Mouse (Mus musculus): ENCODE measurements at regions not wholly inside any gene's neighbourhood (a gene's known extent, or its start where the extent isn't known, plus 50 kb on each side); places are given as distances from the start of the nearest gene placed in this dataset.
"Not testable (repeated sequence)": the region's sequence is repeated elsewhere in the genome, so short reads cannot be mapped to it uniquely, and the experiment has no call there.

DNA sequence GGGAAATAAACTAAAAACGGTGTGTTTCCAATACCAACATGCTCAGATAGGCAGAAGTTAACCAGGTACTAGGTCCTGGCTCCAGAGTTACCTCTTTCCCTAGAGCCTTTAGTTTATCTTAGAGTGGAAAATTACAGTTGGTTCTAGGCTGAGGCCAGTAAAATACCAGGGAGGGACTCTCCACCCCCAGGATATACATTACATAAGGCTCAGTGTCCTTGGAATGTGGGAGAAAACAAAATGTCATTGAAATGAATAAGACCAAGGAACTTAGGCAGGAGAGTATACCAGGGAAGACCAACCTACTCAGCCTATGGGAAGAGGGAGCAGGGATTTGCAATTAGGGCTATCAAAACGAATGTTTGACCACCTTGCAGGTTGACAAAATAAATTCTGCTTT is 139.4 kb downstream of the Akr1d1 start:
- H3K4me1 ChIP-seq (ENCODE audit: control insufficient read depth, insufficient read depth, insufficient read length, low read length): no peaks in the 10 kb centered on the region
- no peak for TF ChIP-seq POLR2A (IDR thresholded peaks at IDR 0.05; ENCODE audit: low read depth, low read length)
- TF ChIP-seq CTCF (IDR thresholded peaks at IDR 0.05; ENCODE audit: extremely low read depth, insufficient read length, insufficient replicate concordance, low read depth, low read length): no peak
- 76% methylated on average over 2 of the region's 2 CpGs for WGBS
- H3K4me3 ChIP-seq (ENCODE audit: low read depth, low read length): no peak overlapping the region
- no peaks in the 10 kb centered on the region for H3K27me3 ChIP-seq (ENCODE audit: control insufficient read depth, insufficient read depth, low read length)
- no peaks in the 10 kb centered on the region for H3K36me3 ChIP-seq (ENCODE audit: control insufficient read depth, insufficient read depth, low read length)
- H3K27ac ChIP-seq (ENCODE audit: insufficient read depth, low read depth, low read length): no peak overlapping the region

DNA sequence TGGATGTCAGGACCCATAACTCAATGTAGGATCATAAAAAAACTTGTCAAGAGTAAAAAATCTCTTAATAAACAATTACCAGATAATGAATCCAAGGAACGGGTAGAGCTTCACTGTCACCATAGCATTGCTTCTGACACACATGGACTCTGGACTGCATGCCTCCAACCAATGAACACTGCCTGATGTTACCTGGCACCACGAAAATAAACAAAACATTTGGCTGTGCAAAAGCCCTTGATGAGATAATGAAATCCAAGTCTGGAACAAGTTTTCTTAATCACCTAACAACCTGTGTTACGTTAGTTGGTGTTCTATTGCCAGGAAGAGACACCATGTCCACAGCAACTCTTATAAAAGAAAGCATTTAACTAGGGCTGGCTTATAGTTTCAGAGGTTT is 140.7 kb downstream of the Akr1d1 start:
- H3K4me3 ChIP-seq (ENCODE audit: low read depth, low read length): no peak overlapping the region
- no peak for TF ChIP-seq POLR2A (IDR thresholded peaks at IDR 0.05; ENCODE audit: low read depth, low read length)
- no peak for TF ChIP-seq CTCF (IDR thresholded peaks at IDR 0.05; ENCODE audit: extremely low read depth, insufficient read length, insufficient replicate concordance, low read depth, low read length)
- no peaks in the 10 kb centered on the region for H3K36me3 ChIP-seq (ENCODE audit: control insufficient read depth, insufficient read depth, low read length)
- H3K27ac ChIP-seq (ENCODE audit: insufficient read depth, low read depth, low read length): no peak overlapping the region; the same call in 1 of the 2 replicates
- no peaks in the 10 kb centered on the region for H3K4me1 ChIP-seq (ENCODE audit: control insufficient read depth, insufficient read depth, insufficient read length, low read length)
- 44% methylated on average over 3 of the region's 3 CpGs for WGBS
- no peaks in the 10 kb centered on the region for H3K27me3 ChIP-seq (ENCODE audit: control insufficient read depth, insufficient read depth, low read length)

- Histone ChIP-seq H3K36me3 (ENCODE audit: control insufficient read depth, insufficient read depth, low read length) (no peaks in the 10 kb centered on the region), H3K27me3 (ENCODE audit: control insufficient read depth, insufficient read depth, low read length) (no peaks in the 10 kb centered on the region), H3K4me1 (ENCODE audit: control insufficient read depth, insufficient read depth, insufficient read length, low read length) (peaks cover 3% of the 10 kb centered on the region; the same call in 1 of the 2 replicates), H3K27ac (ENCODE audit: insufficient read depth, low read depth, low read length) (no peak overlapping the region; the same call in 1 of the 2 replicates), H3K4me3 (ENCODE audit: low read depth, low read length) (no peak overlapping the region)
- 20% methylated on average over 3 of the region's 3 CpGs for WGBS
- TF ChIP-seq POLR2A (IDR thresholded peaks at IDR 0.05; ENCODE audit: low read depth, low read length): no peak
- no peak for TF ChIP-seq CTCF (IDR thresholded peaks at IDR 0.05; ENCODE audit: extremely low read depth, insufficient read length, insufficient replicate concordance, low read depth, low read length)
Observed at GRCm38 (mm10) chr6:37679871-37680270, 149.9 kb downstream of the Akr1d1 start.

- not testable (repeated sequence) for H3K4me3 ChIP-seq (ENCODE audit: low read depth, low read length); H3K4me1 ChIP-seq (ENCODE audit: control insufficient read depth, insufficient read depth, insufficient read length, low read length); H3K36me3 ChIP-seq (ENCODE audit: control insufficient read depth, insufficient read depth, low read length); H3K27me3 ChIP-seq (ENCODE audit: control insufficient read depth, insufficient read depth, low read length)
- H3K27ac ChIP-seq (ENCODE audit: insufficient read depth, low read depth, low read length): peak overlapping the region; percentile 57
- WGBS: 28% methylated on average over 2 of the region's 2 CpGs
Observed at GRCm38 (mm10) chr6:37681331-37681730, 151.4 kb downstream of the Akr1d1 start.

DNA sequence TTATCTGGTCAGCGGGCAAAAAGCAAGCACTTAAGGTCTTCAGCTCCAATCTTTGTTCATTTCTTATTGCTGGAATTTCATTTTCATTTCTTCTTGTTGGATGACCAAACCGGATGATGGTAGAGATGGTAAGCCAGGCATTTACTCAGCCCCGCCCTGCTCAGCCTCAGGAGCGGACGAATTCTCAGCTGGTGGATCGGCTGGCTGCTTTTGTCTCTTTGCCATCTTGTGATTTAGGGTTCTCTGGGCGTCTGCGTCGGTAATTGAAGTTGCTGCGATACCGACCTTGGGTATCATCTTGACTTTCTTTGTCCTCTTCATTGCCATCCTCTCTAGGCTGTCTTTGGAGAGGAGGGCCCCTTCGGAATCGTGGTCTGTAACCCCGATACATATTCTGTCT is 156.1 kb downstream of the Akr1d1 start:
- TF ChIP-seq CTCF (IDR thresholded peaks at IDR 0.05; ENCODE audit: extremely low read depth, insufficient read length, insufficient replicate concordance, low read depth, low read length): no peak
- TF ChIP-seq POLR2A (IDR thresholded peaks at IDR 0.05; ENCODE audit: low read depth, low read length): no peak
- H3K4me3 ChIP-seq (ENCODE audit: low read depth, low read length): no peak overlapping the region
- no peaks in the 10 kb centered on the region for H3K36me3 ChIP-seq (ENCODE audit: control insufficient read depth, insufficient read depth, low read length)
- no peak overlapping the region for H3K27ac ChIP-seq (ENCODE audit: insufficient read depth, low read depth, low read length)
- H3K4me1 ChIP-seq (ENCODE audit: control insufficient read depth, insufficient read depth, insufficient read length, low read length): peaks cover 3% of the 10 kb centered on the region; the same call in 1 of the 2 replicates
- no peaks in the 10 kb centered on the region for H3K27me3 ChIP-seq (ENCODE audit: control insufficient read depth, insufficient read depth, low read length)
- 97% methylated on average over 14 of the region's 14 CpGs for WGBS

DNA sequence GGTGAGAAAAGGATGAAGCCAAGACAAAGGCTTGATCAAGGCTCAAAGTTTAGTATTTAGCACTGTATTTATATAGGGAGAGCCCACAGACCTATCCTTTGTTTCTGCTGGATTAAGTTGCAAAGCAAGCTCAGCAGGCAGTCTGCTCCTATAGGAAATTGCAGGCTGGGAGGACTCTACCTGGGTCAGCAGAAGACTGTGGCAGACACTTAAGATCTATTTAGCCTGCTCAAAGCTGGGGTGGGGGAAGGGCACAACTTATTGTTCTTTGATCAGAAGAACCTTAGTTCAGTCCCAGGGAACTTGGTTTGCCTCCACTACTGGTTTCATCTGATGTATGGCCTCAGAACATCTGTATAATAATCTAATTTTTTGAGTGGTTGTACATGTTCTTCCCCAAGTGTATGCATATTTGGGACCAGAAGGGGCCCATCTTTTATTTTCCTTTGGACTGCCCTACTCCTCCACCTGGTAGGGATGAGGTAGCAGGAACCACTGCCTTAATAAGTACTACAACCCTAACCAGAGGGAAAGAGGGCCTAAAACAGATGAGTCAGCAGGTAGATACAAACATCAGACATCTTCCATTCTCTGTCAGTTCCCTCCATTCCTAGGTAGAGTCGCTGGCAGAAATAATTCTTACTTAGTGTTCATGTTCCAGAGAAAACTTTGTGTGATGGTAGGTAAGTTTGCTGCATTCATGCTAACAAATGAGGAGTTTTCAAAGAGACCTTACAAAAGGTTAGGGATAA is 159.1 kb downstream of the Akr1d1 start:
- Histone ChIP-seq H3K27me3 (ENCODE audit: control insufficient read depth, insufficient read depth, low read length) (no peaks in the 10 kb centered on the region), H3K36me3 (ENCODE audit: control insufficient read depth, insufficient read depth, low read length) (no peaks in the 10 kb centered on the region), H3K4me1 (ENCODE audit: control insufficient read depth, insufficient read depth, insufficient read length, low read length) (no peaks in the 10 kb centered on the region), H3K27ac (ENCODE audit: insufficient read depth, low read depth, low read length) (no peak overlapping the region), H3K4me3 (ENCODE audit: low read depth, low read length) (no peak overlapping the region)
- TF ChIP-seq POLR2A (IDR thresholded peaks at IDR 0.05; ENCODE audit: low read depth, low read length): no peak
- no peak for TF ChIP-seq CTCF (IDR thresholded peaks at IDR 0.05; ENCODE audit: extremely low read depth, insufficient read length, insufficient replicate concordance, low read depth, low read length)
- 77% methylated on average over 1 of the region's 1 CpGs for WGBS

- Histone ChIP-seq H3K27ac (ENCODE audit: insufficient read depth, low read depth, low read length) (no peak overlapping the region), H3K27me3 (ENCODE audit: control insufficient read depth, insufficient read depth, low read length) (no peaks in the 10 kb centered on the region), H3K36me3 (ENCODE audit: control insufficient read depth, insufficient read depth, low read length) (no peaks in the 10 kb centered on the region), H3K4me1 (ENCODE audit: control insufficient read depth, insufficient read depth, insufficient read length, low read length) (no peaks in the 10 kb centered on the region), H3K4me3 (ENCODE audit: low read depth, low read length) (no peak overlapping the region)
- TF ChIP-seq POLR2A (IDR thresholded peaks at IDR 0.05; ENCODE audit: low read depth, low read length) (no peak), CTCF (IDR thresholded peaks at IDR 0.05; ENCODE audit: extremely low read depth, insufficient read length, insufficient replicate concordance, low read depth, low read length) (no peak)
Observed at GRCm38 (mm10) chr6:37689696-37690095, 159.7 kb downstream of the Akr1d1 start.

Measured in small intestine, adult 2 months (tissue).